Mouse (Mus musculus) erythroblast, adult 5-6 weeks (primary cell): ENCODE measurements around the gene Apela. TPM values are rescaled to one million over a fixed set of nuclear protein-coding genes. Genes with fewer than 3 reads are reported as not detected.

ENCODE experiments used
- ATAC-seq: replicated peaks from 2 replicates; pipeline ENCODE4 v1.8.0; 2016; ENCODE audit warnings: moderate number of reproducible peaks, mild to moderate bottlenecking, moderate TSS enrichment, inconsistent platforms; ENCODE audit not compliant: poor library complexity, low FRiP score, severe bottlenecking
- total RNA-seq, 2 experiments: library from RNA; stranded (forward) in 1 of 2; stranded (reverse) in 1 of 2; fragments of 150-400 nt in 1 of 2; fragments of 200-764, 138-1000 nt in 1 of 2; gene quantifications; 2 replicates each; pipeline versions ENCODE4 v1.2.3 to v1.2.4; 2015 to 2017; ENCODE audit warnings: low replicate concordance in 2 of 2

Apela gene
- total RNA-seq (2015; ENCODE audit: low replicate concordance) (not detected in 2 replicates), total RNA-seq (2017; ENCODE audit: low replicate concordance) (not detected in 2 replicates)

- no peak for ATAC-seq
These were observed at the start of gene Apela for GRCm38 (mm10) chr8:65037117-65037533. Gene Apela (minus strand): TSS chr8:65037336.

DNA sequence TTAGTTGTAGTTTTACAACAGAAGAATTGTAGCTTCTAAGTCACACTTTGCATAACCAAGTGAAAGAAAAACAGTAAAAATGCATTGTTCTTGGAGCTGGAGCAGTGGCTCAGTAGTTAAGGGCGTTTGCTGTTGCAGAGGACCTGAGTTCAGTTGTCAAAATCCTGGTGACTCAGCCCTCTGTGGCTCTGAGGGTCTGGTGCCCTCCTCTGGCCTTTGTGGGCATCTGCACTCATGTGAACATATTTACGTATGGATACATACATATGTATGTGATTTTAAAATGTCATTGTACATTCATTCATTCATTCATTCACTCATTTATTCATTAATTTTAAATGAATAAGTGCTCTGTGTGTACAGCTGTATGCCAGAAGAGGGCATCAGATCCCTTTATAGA is 48.5 kb upstream of the Apela start:
- ATAC-seq, result no peak

GRCm38 (mm10) chr8:65080731-65081130 is 43.6 kb upstream of the Apela start:
- ATAC-seq, result no peak

DNA sequence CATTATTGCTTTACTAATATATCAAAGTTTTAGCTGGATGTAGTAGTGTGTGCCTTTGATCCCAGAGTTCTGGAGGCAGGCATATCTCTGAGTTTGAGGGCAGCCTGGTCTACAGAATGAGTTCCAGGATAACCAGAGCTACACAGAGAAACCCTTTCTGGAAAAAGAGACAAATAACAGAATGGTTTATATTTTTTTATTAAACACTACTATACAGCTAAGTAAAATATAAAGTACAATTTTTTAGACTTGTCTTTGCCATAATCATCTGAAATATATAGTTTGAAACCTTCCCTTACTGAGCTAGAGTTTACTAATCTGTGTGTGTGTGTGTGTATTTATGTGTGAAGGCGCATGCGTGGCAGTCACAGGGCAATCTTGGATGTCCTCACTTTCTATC is 37.6 kb upstream of the Apela start, which contains the start of gene Gm10663:
Gene Gm10663 (plus strand): TSS at position 301 of the 400 bp plus-strand sequence.
- no peak for ATAC-seq

- ATAC-seq, result no peak
These were observed 33.9 kb upstream of the Apela start for GRCm38 (mm10) chr8:65070996-65071395.

GRCm38 (mm10) chr8:65068473-65068819 is 31.3 kb upstream of the Apela start:
- no peak for ATAC-seq

DNA sequence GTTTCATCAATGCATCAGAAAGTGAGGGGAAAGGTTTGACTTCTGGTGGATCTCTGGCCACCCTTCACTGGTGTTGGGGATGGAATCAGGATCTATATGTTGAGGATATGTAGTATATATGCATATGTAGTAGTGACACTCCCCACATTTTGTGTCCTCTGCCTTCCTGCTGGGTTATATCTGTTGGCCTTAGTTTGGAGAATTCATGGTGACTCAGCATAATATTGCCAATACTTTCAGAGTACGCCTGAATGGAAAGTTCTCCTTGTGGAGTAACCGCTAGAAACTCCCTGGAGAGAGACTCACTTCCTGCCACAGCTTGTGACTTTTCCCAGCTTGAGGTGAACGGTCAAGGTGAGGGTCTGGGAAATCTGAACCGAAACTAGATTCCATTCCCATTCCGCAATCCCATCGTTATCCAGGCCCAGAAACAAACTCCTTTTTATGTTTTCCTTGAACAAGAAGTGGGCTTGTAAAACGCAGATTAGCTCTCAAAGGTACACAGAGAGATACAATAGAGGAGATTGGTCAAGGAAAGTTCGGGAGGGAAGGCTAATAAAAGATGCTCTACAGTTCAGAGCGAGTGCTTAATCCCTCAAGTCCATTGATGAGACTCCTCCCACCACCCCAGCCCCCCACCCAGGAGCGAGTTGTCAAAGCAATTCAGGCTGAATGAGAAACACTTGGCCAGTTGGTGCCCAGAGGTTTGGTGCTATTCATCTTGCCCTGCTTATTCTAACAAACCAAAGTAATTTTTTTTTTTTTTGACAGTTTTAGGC is 30.7 kb upstream of the Apela start:
- ATAC-seq, result no peak

GRCm38 (mm10) chr8:65067031-65067430 is 29.9 kb upstream of the Apela start:
- no peak for ATAC-seq

DNA sequence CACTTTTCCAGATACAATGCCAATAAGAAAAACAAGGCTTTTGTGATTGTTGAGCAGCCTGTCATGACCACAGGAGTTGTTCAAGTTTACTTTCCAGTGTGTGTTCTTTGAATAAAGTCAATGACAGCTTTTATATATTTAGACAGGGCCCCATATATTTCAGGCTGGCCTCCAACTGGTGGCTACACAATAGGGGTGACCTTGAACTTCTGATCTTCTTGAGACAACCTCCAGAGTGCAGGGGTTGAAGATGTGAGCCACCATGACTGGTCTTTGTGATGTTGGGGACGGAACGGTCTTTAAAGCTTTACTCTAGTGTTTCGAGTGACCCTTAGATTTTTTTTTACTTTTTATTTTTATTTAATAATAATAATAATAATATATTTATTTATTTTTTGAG is 28.5 kb upstream of the Apela start:
- no peak for ATAC-seq

DNA sequence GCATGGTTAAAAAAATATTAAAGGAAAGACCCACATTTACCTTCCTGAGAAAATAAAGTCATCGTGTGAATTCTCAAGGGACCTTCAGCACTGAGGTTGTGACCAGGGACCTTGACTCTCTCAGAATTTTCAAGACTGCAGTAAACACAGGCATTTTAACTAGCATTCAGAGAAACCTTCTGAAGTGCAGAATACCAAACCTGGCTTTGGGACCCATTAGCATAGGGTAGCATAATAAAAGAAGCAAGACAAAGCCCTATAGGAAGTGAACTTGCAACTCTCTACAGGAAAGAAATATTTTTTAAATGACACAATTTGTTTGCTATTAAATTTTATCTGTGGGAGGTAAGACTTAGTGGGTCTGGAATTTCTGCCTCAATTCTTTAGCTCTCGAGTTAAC is 26.9 kb upstream of the Apela start:
- no peak for ATAC-seq

DNA sequence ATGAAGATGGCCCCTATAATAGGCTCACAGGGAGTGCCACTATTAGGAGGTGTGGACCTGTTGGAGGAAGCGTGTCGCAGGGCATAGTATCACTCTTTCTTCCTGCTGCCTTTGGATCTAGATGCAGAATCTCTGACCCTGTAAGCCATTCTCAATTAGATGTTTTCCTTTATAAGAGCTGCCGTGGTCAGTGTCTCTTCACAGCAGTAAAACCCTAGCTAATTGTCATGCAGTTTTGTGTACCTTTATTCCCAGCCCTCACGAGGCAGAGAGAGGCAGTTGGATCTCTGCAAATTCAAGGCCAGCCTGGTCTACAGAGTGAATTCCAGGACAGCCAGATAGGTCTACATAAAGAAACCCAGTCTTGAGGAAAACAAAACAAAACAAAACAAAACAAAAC is 25.1 kb upstream of the Apela start:
- ATAC-seq, result no peak

- ATAC-seq, result no peak
These were observed 19.6 kb upstream of the Apela start for GRCm38 (mm10) chr8:65056722-65057121.

GRCm38 (mm10) chr8:65053968-65054367 is 16.8 kb upstream of the Apela start:
- no peak for ATAC-seq

DNA sequence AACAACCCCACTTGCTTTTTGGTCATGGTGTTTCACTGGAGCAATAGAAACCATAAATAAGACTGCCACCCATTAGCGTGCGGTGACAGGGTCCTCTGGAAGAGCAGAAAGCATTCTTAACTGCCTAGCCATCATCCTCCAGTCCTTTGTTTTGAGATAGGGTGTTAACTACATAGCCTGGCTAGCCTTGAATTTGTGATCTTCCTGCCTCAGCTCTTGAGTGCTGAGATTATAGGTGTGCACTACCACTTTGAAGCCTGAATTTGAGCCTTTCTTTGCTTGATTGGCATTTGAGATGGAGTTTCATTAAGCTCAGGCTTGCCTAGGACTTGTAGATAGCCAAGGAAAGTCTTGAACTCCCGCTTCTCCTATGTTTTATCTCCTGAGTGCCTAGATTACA is 16.4 kb upstream of the Apela start:
- ATAC-seq, result no peak

DNA sequence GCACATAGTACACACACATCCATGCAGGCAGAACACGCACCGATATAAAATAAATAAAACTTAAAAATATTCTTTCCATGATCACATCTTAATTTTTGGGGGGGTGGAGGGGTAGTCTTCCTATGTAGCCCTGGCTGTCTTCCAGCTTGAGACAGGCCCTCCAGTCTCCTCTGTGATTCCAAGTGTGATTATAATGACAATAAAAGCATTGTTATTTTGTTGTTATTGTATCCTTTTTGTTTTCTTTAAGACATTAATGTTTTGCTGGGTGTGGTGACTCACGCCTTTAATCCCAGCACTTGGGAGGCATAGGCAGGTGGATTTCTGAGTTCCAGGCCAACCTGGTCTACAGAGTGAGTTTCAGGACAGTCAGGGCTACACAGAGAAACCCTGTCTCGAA is 10.7 kb upstream of the Apela start:
- ATAC-seq, result no peak

DNA sequence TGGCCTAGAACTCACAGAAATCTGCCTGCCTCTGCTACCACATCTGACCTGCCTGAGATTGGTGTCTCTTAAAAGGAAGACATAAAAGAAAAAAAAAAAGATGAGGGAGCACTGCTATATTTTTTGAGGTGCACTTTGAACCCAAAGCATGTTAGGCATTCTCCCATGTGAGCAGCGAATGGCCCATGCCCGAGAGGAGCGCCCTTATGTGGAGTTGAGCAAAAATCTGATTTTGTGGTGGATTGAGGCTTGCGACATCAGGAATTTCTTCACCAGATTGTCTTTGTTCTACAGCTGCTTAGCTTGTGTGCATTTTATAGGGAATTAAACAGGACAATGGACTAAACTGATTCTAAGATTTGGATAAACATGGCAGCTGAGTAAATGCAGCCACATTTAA is 10.1 kb upstream of the Apela start:
- ATAC-seq, result no peak

- ATAC-seq, result no peak
These were observed 9.4 kb upstream of the Apela start for GRCm38 (mm10) chr8:65046565-65046964.

- ATAC-seq, result no peak
These were observed 3.0 kb downstream of the Apela start for GRCm38 (mm10) chr8:65034136-65034535.

DNA sequence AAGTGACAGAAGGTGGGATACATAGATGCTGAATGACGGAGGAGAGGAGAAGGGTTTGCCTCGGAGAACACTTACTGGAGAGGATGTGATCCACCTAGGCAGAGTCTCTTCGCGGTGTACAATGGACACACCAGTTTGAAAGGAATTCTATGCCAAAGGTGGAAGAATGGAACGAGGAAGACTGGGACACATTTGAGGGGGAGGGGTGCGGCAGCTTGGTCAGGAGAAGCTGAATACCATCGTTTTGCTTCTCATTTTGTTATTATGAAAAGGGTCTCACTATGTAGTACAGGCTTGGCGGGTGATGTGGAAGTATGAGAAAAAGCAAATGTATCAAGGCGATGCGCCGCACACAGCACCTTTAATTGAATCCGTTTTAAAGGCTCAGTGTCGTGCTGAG is 4.1 kb downstream of the Apela start:
- no peak for ATAC-seq

DNA sequence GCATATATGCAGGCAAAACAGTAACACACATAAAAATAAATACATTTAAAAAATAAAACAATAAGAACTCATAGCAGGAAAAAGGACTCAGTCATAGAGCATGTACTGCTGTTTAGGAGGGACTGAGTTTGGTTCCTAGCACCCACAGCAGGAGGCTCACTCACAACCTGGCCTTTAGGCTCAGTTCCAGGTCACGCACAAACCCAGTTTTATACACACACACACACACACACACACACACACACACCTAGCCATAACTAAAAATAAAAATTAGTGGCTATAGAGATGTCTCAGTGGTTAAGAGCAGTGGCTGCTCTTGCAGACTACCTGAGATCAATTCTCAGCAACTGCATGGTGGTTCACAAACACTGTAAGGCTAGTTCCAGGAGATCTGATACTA is 5.0 kb downstream of the Apela start:
- ATAC-seq, result no peak

GRCm38 (mm10) chr8:65030735-65031485 is 6.2 kb downstream of the Apela start:
- ATAC-seq, result no peak
